Mouse (Mus musculus): ENCODE measurements around the gene Isg20.

Gene Isg20

GRCm38 (mm10) chr7:78958499-78959073 is 45.4 kb downstream of the Isg20 start:
- DNase-seq (ENCODE audit: low spot score) = no peak

- no peak for DNase-seq (ENCODE audit: low spot score)
These were observed 50.7 kb downstream of the Isg20 start for GRCm38 (mm10) chr7:78963891-78964290.

Measured in ovary, adult 18-20 months (tissue).